Mouse (Mus musculus) adrenal gland, postnatal 25 days (tissue): Measurements from ENCODE around the gene Lancl1. TPM values are rescaled to one million over a fixed set of nuclear protein-coding genes. Genes with fewer than 3 reads are reported as not detected.

Experiments
- DNase-seq: peaks from one replicate; pipeline ENCODE4 v3.0.0; 2021; ENCODE audit warnings: mixed read lengths
- long read RNA-seq: library from polyadenylated mRNA; stranded (forward); transcript quantifications from one replicate; pipeline ENCODE4 v2.0.0, GENCODE M21; 2021
- total RNA-seq: library from RNA; stranded (reverse); gene quantifications from 2 replicates; pipeline ENCODE4 v1.2.3, GENCODE M21; 2021

Gene Lancl1
- 48.6 and 64.1 TPM in 2 replicates for total RNA-seq
- long read RNA-seq, full-length matches to known transcripts = 50 of 70 reads
- long read RNA-seq, partial matches to known transcripts = 4 of 70 reads
- long read RNA-seq, other reads (novel, unspliced or antisense) = 16 of 70 reads

DNA sequence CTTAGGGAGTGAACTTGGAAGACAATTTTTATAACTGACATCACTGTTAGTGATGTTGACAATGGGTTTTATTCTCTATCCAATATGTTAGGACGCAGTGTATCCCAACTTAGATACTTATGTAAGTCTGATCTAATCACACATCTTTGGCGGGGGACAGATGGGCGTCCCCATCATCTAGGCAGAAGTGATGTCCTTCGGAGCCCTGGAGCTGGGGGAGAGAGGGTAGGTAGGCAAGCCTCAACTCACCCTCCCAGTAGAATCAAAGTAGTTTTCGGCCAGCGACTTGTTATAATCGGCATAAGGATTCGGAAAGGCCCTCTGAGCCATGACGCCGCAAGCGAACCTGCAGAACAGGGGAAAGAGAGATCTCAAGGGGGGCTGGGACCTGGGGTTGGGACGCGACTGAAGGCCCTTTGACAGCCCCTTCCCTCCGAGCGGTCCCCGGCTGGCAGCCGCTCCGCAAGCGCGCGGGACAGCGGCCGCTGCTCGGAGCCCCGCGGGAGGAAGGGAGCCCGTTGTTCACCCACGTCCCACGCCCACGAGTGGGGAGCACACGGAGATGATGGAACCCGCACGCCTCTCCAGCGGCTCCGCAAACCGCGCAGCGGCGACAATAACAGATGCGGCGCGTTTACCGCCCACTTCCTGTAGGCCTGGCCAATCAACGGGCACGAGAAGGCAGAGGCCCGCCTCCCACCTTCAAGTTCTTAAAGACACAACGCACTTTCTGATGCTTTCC lies at the start of gene Lancl1:
Gene Lancl1 (minus strand): TSS at position 627 of the 742 bp plus-strand sequence.
- peak; percentile 86 for DNase-seq

DNA sequence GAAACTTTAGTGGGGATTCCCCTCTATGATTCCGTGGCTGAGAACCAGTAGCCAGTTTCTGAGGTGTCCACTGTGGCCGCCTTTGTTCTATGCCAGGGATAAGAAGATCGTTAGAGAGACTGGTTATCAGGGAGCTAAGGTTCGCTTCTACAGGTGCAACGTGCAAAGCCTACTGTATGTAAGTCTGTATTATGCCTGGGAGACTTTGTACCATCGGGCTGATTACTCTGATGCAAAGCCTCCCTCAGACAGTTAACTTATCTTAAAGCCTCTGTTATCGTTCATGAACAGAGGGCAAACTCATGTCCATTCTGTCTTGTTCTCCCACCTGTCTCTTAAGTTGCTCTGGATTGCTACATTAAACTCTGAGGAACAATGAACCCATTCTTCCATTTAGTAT lies 40.5 kb upstream of the Lancl1 start:
- DNase-seq = no peak

DNA sequence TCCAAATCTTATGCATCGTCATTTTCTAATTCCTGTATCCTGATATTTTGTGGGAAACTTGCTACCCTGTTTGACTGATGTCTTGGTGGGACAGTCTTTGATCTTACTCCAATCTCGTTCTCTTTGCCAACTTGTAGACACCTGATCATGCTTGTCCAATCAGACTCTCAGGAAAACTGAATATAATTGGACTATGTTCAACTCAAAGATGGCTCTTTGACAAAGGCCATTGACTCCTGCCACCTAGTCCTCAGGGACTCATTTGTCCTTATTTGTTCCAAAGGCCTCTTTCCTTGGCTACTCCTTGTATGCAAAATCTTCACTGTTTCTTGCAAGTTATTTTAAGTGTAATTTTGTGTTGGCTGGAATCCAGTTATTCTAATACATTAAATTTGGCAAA lies 40.0 kb upstream of the Lancl1 start:
- no peak for DNase-seq

DNA sequence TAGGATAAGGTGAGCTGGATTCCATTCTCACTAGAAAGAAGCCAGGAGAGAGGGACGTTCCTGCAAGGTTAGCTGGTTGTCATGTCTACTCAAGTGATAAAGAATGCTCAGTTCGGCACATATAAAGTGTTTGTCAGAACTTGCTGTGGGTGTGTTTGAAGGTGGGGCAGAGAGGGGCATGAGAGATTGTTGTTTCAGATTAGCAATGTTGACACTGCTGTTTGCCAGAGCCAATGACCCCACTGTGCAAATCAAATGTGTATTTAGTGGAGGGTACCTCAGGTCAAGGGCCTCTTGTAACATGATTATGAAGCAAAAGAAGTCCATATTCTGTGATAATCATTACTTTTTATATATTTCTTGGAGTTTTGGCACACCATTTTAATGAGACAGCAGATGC lies 39.1 kb upstream of the Lancl1 start:
- no peak for DNase-seq

DNA sequence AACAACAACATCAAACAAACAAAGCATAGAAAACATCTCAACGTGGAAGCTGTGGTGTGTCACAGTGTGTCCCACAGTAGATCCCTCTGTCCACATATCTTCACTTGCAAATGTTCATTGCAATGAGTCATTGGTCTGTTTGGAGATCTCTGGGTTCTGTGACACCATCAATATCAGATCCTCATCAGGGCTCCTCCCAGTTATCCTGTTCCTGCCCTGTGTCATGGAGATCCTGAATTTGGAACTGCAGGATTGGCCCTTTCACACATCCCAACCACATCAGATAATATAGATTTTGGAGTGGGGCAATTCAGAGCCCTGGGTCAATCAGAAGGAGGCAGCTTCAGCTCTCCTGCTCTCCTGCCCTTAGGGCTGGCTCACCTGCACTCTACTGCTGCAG lies 28.9 kb upstream of the Lancl1 start:
- DNase-seq = no peak

DNA sequence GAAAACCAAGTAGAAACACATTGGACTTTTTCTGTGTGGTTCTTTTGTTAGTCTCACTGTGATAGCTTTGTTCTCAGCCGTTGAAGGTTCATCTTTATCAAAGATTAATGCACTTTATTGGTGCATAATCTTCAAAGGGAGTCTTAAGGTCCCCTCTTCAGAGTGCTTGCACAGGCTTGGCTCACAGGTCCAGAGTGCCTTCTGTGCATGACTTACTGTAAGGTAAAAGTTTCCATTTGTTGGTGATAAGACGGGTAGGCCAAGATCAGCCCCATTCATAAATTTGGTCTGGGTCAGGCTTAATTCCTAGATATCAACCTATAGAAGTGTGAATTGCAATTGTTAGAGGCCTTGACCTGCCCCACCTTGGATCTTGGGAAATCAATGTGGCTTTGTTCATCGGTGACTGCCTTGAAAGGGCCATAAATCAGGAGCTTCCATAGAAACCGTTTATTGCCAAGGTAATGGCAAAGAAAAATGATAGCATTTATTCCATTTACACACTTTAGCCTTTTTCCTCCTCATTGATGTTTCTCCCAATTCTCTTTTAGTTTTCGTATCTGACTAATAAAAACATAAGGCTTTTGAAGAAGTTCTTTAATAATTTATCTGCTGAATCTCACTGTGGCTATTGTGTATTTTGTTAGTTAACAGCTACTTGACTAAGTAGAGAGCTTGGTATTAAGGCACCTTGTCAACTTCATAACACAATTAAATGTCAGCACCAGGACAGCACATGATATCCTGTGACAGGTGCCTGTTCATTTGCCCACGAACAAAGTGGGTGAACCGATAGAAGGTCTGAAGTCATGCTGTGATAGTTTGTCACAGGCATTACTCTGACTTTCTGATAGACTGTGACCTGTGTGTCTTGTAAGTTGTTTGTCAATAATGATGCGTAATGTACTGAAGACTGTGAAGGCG lies 26.9 kb upstream of the Lancl1 start:
- DNase-seq = no peak

DNA sequence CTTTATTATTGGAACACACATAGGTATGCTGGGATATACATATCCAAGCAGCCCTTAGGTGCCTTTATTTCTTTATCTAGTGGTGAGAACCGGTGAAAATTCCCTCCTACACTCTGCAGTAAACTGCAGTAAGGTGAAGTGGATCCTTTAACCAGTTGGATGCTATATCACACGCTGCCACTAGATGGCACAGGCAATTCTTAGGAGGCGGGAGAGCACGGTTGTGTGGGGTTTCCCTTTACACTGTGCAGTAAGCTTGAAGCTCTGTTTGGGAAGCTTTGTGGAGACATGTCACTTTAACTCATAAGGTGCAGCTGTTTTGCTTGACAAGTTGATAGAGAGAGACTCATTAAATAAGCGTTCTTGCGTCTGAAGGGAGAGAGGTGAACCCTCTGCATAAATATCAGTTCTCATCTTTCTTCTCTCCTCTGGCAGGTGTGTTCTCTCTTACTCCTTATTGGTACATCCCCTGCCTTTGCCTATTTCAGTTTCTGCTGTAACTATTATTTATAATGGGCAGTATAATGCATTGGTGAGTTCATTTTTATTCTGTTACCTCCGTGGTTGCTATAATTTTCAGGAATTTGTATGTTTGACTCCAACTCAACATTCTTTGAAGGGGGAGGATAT lies 22.9 kb upstream of the Lancl1 start:
- peak; percentile 58 for DNase-seq

DNA sequence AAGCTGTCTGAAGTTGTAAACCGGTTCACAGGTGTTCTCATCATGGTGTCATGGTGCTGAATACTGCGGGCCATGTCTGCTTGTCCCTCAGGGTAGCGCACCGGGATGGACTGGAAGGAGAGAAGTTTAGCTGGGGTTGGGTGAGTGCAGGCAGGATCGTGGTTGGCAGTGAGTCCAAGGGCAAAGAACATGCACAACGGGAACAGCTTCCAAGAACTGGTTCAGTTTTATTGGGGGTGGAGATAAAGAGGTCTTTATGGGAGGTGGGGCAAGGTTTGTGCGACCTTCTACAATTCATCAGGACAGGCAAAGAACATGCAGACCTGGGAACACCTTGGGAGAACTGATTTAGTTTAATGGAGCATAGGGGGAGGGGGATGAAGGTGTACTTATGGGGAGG lies 17.1 kb upstream of the Lancl1 start:
- peak; percentile 7 for DNase-seq

DNA sequence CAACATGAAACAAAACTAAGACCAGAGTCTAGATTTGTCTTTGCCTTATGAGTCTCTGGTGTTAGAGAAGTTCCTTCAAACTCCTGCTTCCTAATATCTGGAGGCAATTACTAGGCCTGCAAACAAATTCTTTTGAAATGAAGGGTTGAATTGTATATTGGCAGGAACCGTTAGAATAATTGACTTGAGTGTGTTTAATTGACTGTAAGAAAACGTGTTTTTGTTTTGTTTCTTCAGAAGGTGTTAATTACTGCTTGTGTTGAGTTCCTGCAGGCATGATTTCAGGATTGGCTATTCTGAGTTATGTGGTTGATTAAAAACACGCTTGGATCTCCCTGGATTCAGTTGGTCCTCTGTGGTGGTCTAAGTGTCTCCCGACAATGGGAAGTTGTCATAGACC lies 14.0 kb upstream of the Lancl1 start:
- no peak for DNase-seq

DNA sequence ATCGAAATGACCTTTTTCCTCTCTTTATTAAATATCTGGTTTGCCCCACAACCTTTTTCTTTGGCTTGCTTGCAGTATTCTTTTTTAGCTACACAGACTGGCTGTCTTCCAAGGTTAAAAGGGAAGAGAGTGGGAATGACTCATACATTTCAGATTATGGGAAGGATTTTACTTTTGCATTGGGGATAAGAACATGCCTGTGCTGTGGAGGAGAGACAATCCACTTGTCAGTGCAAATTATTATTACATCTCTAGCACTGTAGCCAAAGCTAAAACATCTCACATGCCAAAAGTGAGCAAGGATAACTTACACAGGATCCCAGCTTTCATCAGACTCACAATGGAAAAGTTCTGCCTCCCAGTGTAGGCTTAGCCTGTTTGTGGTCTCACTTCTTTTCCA lies 10.9 kb upstream of the Lancl1 start:
- no peak for DNase-seq

DNA sequence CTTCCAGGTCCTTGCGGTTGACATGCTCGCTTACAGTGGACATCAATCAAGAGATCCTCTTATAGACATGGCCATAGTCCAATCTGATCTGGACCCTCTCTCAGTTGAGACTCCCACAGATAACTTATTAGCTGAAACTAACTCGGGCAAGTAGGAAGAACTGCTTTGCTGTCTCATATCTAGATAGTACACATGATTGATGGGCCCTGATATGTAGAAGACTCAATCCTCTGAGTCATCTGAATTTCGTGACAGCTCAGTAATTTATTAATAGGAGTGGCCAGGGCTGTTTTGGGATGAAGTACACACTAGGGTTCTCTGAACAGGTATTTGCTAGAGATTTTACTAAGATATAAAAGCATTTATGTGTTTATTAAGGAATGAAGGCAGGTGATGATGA lies 10.0 kb upstream of the Lancl1 start:
- DNase-seq = no peak

DNA sequence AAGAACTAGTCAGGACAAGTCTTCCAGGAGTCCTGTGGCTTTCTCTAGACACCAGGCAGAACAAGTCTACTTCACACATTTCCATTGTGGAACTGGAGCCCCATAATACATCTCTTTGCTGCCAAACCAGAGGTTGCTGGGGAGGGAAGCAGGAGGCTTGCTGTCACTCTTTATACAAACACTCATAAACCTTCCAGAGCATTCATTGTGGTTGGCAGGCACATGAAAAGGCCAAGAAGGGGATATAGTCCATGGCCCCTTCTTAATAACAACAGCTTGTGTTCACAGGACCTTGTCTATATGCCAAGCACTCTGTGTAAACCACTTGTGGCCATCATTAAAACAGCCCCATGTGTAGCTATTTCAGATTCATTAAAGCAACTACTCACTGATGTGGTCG lies 6.4 kb upstream of the Lancl1 start:
- DNase-seq = no peak

DNA sequence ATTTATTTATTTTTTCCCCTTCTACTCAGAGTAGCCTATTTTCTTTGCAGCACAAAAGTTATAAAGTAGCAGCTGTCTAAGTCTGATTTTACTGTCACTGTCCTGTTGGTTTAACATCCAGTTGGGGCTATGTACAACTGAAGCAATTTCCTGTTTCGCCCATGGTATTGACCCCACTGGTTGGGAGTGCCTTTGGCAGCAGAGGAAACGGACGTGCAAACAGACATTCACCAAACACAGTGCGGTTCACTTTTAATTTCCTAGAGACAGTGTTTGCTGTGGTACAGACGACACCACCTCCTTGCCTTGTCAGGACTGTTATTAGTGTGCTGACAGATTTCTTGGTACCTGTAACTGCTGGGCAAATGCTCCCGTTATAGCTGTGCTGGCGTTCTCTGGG lies 3.9 kb upstream of the Lancl1 start:
- no peak for DNase-seq

DNA sequence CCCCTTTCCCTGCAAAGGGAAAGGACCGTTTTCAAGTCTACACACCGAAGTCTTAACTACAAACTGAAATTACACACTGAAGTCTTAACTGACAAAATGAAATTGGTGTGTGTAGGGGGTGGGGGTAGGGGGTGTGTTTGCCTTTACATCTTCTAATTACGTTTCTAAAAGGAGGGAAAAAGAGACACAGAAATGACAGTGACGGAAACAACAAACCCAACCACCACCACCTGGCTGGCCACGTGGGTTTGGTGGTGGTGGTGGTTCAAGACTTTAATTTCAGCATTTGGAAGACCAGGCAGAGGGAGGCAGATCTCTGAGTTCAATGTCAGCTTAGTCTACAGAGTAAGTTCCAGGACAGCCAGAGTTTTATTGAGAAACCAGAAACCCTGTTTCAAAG lies 411 bp upstream of the Lancl1 start:
- no peak for DNase-seq

DNA sequence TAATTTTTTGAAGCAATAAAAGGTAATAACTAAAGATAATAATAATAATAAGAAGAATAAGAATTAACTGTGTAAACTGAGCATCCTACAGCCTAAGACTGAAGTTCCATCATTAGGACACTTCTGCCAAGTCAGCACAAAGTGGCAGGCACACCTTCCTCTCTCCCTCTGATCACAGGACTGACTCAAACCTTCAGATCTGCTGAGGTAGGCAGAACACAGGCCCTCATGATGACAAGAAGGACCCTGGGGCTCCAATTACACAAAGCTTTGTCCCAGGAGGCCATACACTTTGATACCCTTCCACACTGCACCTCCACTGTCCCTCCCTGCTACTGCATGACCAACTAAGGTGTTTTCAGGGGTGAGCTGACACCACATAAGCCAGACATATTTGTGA lies 1.5 kb downstream of the Lancl1 start:
- no peak for DNase-seq

DNA sequence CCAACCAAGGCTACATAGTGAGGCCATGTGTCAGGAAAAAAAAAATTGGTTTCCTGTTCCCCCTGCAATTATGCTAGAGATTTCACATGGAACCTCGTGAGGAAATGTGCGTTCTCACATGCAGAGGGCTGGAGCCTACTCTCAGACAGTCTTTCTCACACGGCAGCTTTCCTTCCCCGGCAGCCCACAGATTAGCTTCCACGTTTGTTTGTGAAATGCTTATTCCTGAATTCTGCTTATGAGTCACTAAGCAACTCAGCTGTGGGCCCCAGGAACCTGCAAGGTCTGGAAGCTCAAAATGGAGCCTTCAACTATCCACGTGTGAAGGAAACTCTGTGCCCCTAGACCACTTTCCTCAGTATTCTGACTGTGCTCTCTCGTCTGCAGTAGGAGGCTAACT lies 5.4 kb downstream of the Lancl1 start:
- no peak for DNase-seq

DNA sequence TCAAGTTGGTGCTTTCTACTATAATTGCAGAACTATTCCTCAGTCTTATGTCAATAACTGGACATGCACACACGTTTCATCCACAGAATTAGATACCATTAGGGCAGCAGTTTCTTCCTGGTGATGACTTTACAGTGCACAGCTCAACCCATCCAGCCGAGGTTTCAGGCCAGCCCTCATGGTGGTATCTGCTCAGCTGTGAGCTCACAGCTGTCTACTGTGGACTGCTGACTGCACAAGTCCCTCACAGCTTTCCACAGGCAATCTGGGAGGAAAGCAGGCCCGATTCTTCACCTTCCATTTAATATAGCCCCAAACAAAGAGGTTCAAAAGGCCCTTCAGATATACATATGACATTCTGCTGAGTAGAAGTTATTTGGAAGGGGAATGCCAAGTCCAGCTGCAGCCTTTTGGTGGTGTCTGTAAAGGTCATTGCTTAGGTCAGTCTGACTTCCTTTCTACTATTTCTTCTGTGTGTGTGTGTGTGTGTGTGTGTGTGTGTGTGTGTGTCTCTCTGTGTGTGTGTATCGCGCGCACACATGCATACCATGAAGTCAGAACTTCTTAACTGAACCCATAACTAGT lies 11.7 kb downstream of the Lancl1 start:
- no peak for DNase-seq

DNA sequence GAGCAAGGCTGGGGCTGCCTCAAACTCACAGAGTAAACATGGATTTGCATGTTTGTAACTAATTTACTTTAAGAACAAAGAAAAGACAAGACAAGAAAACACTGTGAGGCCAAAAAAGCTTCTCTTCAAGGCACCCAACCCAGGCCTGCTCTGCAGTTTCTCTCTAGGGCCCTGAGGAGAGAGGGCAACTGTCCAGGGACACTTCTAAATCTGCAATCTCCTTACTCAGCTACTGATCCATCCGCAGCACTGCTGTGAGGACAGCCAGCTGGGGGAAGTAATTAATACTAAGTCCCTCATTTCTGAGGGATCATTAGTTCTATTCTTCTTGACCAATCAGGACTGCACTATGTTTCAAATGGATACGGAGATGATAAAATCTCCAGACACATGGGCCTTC lies 12.5 kb downstream of the Lancl1 start:
- no peak for DNase-seq

DNA sequence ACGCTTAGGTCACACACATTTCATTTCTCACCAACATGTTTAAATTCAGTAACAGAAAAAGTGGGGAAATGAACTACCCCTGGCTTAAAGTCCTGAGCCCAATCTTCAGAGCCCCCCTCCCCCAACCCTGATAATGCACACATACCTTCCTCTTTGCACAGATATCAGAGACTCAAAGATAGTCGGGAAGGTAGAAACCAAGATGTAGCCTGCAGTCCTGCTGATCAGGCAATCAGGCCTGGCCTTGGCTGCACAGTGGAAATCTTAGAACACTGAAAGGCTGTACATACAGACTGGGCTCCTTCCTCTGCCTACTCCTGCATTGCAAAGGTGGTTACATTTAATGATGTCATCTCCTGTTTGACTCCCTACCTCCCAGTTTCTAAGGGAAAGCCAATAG lies 15.9 kb downstream of the Lancl1 start:
- DNase-seq = no peak

DNA sequence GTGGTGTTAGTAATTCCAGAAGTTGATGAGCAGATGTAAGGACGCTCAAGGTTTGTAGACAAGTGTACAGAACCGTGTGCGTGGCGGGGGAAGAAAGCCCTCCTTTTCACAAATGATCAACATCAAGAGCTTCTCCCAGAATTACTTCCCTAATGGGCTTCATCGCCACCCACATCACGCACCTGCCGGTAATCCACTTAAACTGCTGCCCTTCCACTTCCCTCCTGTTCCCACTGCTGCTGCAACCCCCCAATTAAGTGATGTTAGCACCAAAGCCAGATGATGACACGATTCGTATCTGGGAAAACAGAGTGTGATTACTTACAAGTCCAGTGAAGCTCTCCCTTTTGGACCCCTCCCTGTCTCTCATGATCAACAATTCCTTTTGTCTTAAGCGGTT lies 16.6 kb downstream of the Lancl1 start:
- DNase-seq = no peak

DNA sequence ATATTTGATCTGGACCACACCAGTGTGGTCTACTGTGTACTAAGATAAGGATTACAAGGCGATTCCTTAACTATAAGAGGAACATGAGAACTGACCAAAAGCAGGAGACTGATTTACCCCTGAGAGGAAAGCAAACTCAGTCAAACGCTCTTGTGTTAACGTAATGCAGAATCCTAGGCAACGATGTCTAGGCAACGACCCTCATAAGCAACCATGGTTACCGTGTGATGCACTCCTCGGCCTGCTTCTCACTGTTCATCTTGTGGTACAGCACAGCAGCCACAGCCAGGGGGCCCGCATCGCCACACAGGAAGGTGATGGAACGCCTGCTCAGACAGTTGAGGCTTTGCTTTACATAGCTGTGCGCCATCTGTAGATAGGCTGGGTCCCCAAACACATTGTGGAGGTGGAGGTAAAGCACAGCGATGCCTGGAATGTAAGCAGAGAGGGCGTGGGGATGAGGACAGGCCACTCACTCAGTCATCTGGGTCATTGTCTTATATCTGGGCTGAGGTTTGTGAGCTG lies 18.0 kb downstream of the Lancl1 start:
- no peak for DNase-seq
